Mouse (Mus musculus): ENCODE measurements around the gene Lamtor1. TPM values are rescaled to one million over a fixed set of nuclear protein-coding genes. Genes with fewer than 3 reads are reported as not detected.

The Lamtor1 gene
- total RNA-seq (2014; fragmentation: Nextera tagmentation) (96.2 and 96.5 TPM in 2 replicates), total RNA-seq (2017) (145 and 146 TPM in 2 replicates), polyA plus RNA-seq (2012) (136 and 153 TPM in 2 replicates)

DNA sequence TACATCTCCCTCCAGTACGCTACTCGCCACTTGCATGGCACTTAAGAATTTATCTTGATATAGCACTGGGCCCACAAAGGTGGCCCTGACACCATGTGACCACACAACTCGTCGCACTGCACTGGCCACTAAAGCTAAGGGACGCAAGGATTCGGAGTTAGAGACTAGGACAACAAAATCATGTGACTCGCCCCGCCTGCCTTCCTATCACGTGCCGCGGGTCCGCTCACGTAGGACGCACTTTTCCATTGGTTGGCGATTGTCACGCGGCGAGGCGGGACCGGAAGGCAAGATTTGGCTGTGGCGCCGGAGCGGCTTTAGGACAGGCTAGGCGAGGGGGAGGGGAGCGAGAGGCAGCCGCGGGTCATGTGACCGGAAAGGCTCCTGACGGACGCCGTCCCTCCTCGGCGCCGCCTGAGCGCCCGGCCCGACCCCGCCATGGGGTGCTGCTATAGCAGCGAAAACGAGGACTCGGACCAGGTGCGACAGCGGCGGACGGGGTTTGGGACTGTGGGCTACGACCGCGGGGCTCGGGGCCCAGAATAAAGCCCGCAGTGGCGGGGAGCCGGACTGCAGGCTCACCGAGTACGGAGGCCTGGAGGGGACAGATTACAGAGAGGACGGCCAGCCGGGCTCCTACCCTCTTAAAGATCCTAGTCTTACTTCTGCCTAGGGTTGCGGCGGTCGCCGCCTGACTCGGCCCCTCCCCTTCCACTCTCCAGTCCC, at the start of gene Lamtor1:
Gene Lamtor1, plus strand, starts transcription at position 344 of the 726 bp plus-strand sequence.
- no peaks in the 10 kb centered on the region for H3K27me3 ChIP-seq (ENCODE audit: insufficient read depth, low read length)
- ATAC-seq (ENCODE audit: extremely low read depth, insufficient number of reproducible peaks, low FRiP score, poor library complexity, severe bottlenecking) (peak; percentile 98), DNase-seq (ENCODE audit: low spot score) (peak; percentile 94)
- no peaks in the 10 kb centered on the region for H3K9me3 ChIP-seq (replicated peaks)
- H3K4me1 ChIP-seq (ENCODE audit: insufficient read depth, low read depth, low read length): peaks cover 48% of the 10 kb centered on the region
- peaks cover 64% of the 10 kb centered on the region for H3K36me3 ChIP-seq (replicated peaks)
- H3K4me3 ChIP-seq (ENCODE audit: low read depth, low read length): peak within 1 kb of the TSS; percentile 80
- TF ChIP-seq GATA2 (IDR thresholded peaks at IDR 0.05; ENCODE audit: borderline replicate concordance, low read depth, low read length) (no peak), CTCF (IDR thresholded peaks at IDR 0.05; ENCODE audit: low read depth, low read length) (no peak), GATA1 (IDR thresholded peaks at IDR 0.05; ENCODE audit: borderline replicate concordance, low read length) (no peak), POLR2AphosphoS5 (IDR thresholded peaks at IDR 0.05; ENCODE audit: insufficient replicate concordance, low read depth, low read length) (no peak), TAL1 (conservative IDR thresholded peaks at IDR 0.05; ENCODE audit: low read depth, low read length) (no peak)

DNA sequence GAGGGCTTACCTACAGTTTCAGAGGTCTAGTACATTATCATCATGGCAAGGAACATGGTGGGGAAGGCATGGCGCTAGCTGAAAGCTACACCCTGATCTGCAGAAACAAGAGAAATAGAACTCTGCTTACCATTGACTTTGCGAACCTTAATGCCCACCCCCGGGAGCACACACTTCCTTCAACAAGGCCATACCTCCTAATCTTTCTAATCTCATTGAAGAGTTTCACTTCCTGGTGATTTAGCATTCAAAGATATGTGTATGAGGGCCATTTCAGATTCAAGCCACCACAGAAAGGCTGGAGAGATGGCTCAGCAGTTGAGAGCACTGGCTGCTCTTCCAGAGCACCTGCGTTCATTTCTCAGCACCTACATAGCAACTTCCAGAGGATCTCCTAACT, 48.6 kb upstream of the Lamtor1 start, which contains the start of gene Folr2:
Gene Folr2, minus strand, starts transcription at position 101 of the 400 bp plus-strand sequence.
- DNase-seq (ENCODE audit: low spot score) (no peak), ATAC-seq (ENCODE audit: extremely low read depth, insufficient number of reproducible peaks, low FRiP score, poor library complexity, severe bottlenecking) (no peak)
- TF ChIP-seq GATA1 (IDR thresholded peaks at IDR 0.05; ENCODE audit: borderline replicate concordance, low read length) (no peak), POLR2AphosphoS5 (IDR thresholded peaks at IDR 0.05; ENCODE audit: insufficient replicate concordance, low read depth, low read length) (no peak), CTCF (IDR thresholded peaks at IDR 0.05; ENCODE audit: low read depth, low read length) (no peak), TAL1 (conservative IDR thresholded peaks at IDR 0.05; ENCODE audit: low read depth, low read length) (no peak), GATA2 (IDR thresholded peaks at IDR 0.05; ENCODE audit: borderline replicate concordance, low read depth, low read length) (no peak)
- Histone ChIP-seq H3K4me1 (ENCODE audit: insufficient read depth, low read depth, low read length) (no peaks in the 10 kb centered on the region), H3K36me3 (replicated peaks) (no peaks in the 10 kb centered on the region), H3K27me3 (ENCODE audit: insufficient read depth, low read length) (peaks cover 22% of the 10 kb centered on the region), H3K4me3 (ENCODE audit: low read depth, low read length) (no peak within 1 kb of the TSS), H3K9me3 (replicated peaks) (no peaks in the 10 kb centered on the region)

DNA sequence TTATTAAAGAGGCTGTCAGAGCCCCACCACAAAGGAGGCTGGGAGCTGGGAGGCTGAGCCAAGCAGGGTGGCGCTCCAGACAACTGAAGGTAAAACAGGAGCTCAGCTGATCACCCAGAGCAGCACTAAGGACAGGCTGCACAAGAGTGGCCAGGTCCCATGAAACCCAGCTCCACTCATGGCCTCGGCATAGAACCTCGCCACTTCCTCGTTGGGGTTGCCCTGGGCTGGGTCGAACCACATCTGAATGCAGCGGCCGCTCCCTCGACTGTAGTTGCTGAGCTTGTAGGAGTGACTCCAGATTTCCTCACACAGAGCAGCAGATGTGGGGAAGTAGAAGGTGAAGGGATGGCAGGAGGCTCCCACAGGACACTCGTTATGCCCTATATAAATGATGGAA, 47.3 kb upstream of the Lamtor1 start:
- DNase-seq (ENCODE audit: low spot score): no peak
- Histone ChIP-seq H3K4me1 (ENCODE audit: insufficient read depth, low read depth, low read length) (no peaks in the 10 kb centered on the region), H3K36me3 (replicated peaks) (no peaks in the 10 kb centered on the region), H3K9me3 (replicated peaks) (no peaks in the 10 kb centered on the region), H3K27me3 (ENCODE audit: insufficient read depth, low read length) (peaks cover 20% of the 10 kb centered on the region), H3K4me3 (ENCODE audit: low read depth, low read length) (no peak overlapping the region)
- ATAC-seq (ENCODE audit: extremely low read depth, insufficient number of reproducible peaks, low FRiP score, poor library complexity, severe bottlenecking): no peak
- TF ChIP-seq GATA2 (IDR thresholded peaks at IDR 0.05; ENCODE audit: borderline replicate concordance, low read depth, low read length) (no peak), TAL1 (conservative IDR thresholded peaks at IDR 0.05; ENCODE audit: low read depth, low read length) (no peak), POLR2AphosphoS5 (IDR thresholded peaks at IDR 0.05; ENCODE audit: insufficient replicate concordance, low read depth, low read length) (no peak), GATA1 (IDR thresholded peaks at IDR 0.05; ENCODE audit: borderline replicate concordance, low read length) (no peak), CTCF (IDR thresholded peaks at IDR 0.05; ENCODE audit: low read depth, low read length) (no peak)

DNA sequence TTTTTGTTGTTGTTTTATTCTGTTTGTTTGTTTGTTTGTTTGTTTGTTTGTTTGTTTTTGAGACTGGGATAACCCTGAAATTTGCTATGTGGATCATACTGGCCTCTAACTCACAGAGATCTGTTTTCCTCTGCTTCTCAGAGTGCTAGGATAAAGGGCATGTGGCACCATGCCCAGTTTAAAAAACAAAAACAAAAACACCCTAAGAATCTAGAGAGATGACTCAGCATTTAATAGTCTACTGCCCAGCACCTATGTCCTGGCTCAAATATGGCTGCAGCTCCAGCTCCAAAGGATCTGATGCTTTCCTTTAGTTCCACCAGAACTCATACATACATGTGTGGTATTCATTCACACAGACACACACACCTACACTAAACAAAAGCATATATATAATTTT, 44.7 kb upstream of the Lamtor1 start:
- H3K4me3 ChIP-seq (ENCODE audit: low read depth, low read length): no peak overlapping the region
- no peak for ATAC-seq (ENCODE audit: extremely low read depth, insufficient number of reproducible peaks, low FRiP score, poor library complexity, severe bottlenecking)
- peaks cover 20% of the 10 kb centered on the region for H3K27me3 ChIP-seq (ENCODE audit: insufficient read depth, low read length)
- TF ChIP-seq TAL1 (conservative IDR thresholded peaks at IDR 0.05; ENCODE audit: low read depth, low read length) (no peak), POLR2AphosphoS5 (IDR thresholded peaks at IDR 0.05; ENCODE audit: insufficient replicate concordance, low read depth, low read length) (no peak), GATA1 (IDR thresholded peaks at IDR 0.05; ENCODE audit: borderline replicate concordance, low read length) (no peak), CTCF (IDR thresholded peaks at IDR 0.05; ENCODE audit: low read depth, low read length) (no peak), GATA2 (IDR thresholded peaks at IDR 0.05; ENCODE audit: borderline replicate concordance, low read depth, low read length) (no peak)
- no peaks in the 10 kb centered on the region for H3K9me3 ChIP-seq (replicated peaks)
- no peak for DNase-seq (ENCODE audit: low spot score)
- peaks cover 4% of the 10 kb centered on the region; the same call in 1 of the 2 replicates for H3K4me1 ChIP-seq (ENCODE audit: insufficient read depth, low read depth, low read length)
- H3K36me3 ChIP-seq (replicated peaks): no peaks in the 10 kb centered on the region

DNA sequence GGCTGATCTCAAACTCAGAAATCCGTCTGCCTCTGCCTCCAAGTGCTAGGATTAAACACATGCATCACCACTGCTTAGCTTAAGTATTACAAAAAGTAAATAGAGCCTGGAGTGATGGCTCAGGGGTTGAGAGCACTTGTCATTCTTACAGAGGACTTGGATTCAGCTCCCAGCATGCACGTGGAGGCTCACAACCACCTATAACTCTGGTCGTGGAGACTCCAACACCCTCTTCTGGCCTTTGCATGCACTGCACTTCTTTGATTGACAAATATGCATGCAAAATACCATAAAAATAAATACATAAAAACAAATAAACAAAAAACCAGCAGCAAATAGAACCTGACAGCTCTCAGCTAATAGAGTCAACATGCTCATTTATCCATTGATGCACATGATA, 43.4 kb upstream of the Lamtor1 start:
- H3K4me1 ChIP-seq (ENCODE audit: insufficient read depth, low read depth, low read length): peaks cover 4% of the 10 kb centered on the region; the same call in 1 of the 2 replicates
- H3K27me3 ChIP-seq (ENCODE audit: insufficient read depth, low read length): peaks cover 13% of the 10 kb centered on the region
- no peak overlapping the region for H3K4me3 ChIP-seq (ENCODE audit: low read depth, low read length)
- DNase-seq (ENCODE audit: low spot score) (no peak), ATAC-seq (ENCODE audit: extremely low read depth, insufficient number of reproducible peaks, low FRiP score, poor library complexity, severe bottlenecking) (no peak)
- H3K36me3 ChIP-seq (replicated peaks): no peaks in the 10 kb centered on the region
- TF ChIP-seq GATA1 (IDR thresholded peaks at IDR 0.05; ENCODE audit: borderline replicate concordance, low read length) (no peak), POLR2AphosphoS5 (IDR thresholded peaks at IDR 0.05; ENCODE audit: insufficient replicate concordance, low read depth, low read length) (no peak)
- H3K9me3 ChIP-seq (replicated peaks): no peaks in the 10 kb centered on the region

DNA sequence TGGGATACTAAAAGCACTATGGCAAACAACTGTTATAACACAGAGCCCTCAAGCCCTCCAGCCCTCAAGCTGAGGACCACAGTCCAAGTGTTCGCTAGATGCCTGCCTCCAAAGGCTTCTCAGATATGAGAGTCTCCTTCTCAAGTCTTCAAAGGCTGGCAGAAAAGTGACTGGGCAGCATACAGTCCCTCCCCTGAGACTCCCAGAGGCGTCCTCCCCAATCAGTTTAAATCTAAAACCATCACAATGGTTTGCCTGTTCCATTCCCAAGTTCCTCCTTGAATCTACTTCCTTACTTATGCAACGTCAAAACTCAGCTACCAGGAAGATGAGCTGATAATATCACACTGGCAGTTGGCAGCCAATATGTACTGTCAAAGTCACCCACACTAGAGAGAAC, 42.3 kb upstream of the Lamtor1 start, which contains the start of gene Anapc15:
Gene Anapc15, plus strand, starts transcription at position 301 of the 400 bp plus-strand sequence.
- no peak for ATAC-seq (ENCODE audit: extremely low read depth, insufficient number of reproducible peaks, low FRiP score, poor library complexity, severe bottlenecking)
- Histone ChIP-seq H3K4me3 (ENCODE audit: low read depth, low read length) (no peak within 1 kb of the TSS), H3K36me3 (replicated peaks) (no peaks in the 10 kb centered on the region), H3K27me3 (ENCODE audit: insufficient read depth, low read length) (peaks cover 13% of the 10 kb centered on the region), H3K9me3 (replicated peaks) (no peaks in the 10 kb centered on the region), H3K4me1 (ENCODE audit: insufficient read depth, low read depth, low read length) (peaks cover 4% of the 10 kb centered on the region; the same call in 1 of the 2 replicates)
- no peak for TF ChIP-seq TAL1 (conservative IDR thresholded peaks at IDR 0.05; ENCODE audit: low read depth, low read length)
- no peak for TF ChIP-seq POLR2AphosphoS5 (IDR thresholded peaks at IDR 0.05; ENCODE audit: insufficient replicate concordance, low read depth, low read length)
- TF ChIP-seq GATA2 (IDR thresholded peaks at IDR 0.05; ENCODE audit: borderline replicate concordance, low read depth, low read length): no peak
- no peak for TF ChIP-seq GATA1 (IDR thresholded peaks at IDR 0.05; ENCODE audit: borderline replicate concordance, low read length)
- TF ChIP-seq CTCF (IDR thresholded peaks at IDR 0.05; ENCODE audit: low read depth, low read length): no peak
- DNase-seq (ENCODE audit: low spot score): no peak

All from G1E (cell line).